Mouse (Mus musculus) spleen, adult 18-20 months (tissue): Measurements from ENCODE around the gene Golm1.

Source experiments
- DNase-seq, 2 experiments: peaks; one replicate each; pipeline ENCODE4 v3.0.0; 2022; ENCODE audit warnings: mixed read lengths in 2 of 2

Gene Golm1

DNA sequence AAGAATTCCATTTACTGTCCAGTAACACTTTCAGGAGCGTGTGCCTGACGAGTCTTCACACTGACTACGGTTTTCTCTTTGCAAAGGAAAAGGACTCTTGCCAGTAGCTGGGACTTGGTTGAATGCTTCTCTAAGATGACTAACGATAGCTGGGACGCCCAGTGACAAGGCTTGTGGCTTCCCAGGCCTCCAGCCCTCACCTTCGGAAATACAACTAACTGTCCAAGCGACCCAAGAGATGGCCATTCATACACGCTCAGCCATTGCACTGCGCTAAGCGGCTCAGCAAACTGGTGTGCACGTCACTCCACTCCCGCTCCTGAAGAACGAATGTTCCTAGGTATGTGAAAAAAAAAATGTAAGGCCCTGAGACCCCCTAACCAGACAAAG is 855 bp downstream of the Golm1 start:
- no peak for DNase-seq

DNA sequence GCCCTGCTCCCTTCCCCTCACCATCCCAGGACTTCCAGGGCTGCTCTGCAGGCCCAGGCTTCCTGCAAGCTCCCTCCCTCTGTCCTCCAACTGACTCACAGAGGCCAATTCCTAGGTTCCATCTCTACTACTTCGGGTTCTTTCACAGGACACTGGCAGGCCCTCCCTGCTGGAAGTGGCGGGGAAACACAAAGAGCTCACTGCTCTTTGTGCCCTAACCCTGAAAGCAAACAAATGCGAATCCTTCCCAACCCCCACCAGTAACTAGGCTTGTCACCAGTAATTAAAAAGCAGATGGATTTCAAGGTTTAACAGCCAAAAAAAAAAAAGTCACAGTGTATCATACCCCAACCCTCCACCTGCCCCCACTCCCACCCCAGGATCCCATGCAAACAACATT is 1.4 kb downstream of the Golm1 start:
- DNase-seq = no peak

DNA sequence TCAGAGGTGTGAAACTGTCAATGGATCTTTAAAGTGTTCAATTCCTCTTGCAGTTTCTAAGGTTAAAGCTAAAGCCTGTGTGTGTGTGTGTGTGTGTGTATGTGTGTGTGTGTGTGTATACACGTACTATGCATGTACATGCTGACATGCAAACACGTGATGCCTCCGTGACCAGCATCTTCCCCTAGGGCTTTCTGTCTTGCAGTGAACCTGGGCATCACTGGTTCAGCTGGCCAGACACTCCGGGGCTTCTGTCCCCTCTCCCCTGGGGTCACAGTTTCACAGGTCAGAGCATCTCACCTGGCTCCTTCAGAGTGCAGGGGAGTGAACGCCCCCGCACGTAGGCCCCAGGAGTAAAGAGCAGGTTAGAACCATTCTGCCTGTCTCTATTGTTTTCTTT is 2.0 kb downstream of the Golm1 start:
- DNase-seq = no peak

GRCm38 (mm10) chr13:59672248-59672647 is 3.4 kb downstream of the Golm1 start:
- no peak for DNase-seq

GRCm38 (mm10) chr13:59671521-59671920 is 4.1 kb downstream of the Golm1 start:
- DNase-seq = no peak

DNA sequence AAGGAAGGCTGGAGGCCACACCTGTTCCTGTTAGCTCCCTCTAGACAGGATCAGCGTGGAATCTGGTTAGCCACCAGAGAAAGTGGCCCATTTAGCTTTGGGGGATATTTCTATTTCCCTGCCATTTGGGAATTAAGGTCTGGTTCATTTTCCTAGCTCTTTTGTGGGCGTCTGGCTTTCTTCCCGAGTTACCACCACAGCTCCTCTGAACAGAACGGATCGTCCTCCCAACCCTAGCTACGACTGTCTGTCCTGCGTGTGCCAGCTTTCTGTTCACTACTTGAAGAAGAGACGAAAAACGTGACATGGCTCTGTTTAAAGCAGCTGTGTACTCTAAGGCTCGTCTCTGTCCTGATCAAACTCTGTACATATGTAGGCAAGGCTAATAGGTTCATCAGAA is 5.7 kb downstream of the Golm1 start:
- DNase-seq = no peak

- peak; percentile 51 to 55 for DNase-seq
These were observed 7.0 kb downstream of the Golm1 start for GRCm38 (mm10) chr13:59668501-59669093.

DNA sequence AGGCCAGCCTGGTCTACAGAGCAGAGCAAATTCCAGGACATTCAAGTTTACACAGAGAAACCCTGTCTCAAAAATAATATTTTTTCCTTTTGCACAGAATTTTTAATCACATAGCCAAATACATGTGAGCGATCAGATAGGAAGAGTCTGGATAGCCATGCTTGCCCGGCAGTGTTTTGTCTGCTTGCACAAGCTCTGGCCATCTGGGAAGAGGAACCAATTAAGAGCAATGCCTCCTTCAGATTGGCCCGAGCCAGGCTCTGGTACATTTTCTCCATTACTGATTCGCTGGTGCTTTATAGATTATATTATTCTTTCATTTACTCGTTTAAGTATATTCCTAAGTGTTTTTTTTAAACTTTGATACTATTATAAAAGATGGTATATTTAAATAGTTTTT is 7.8 kb downstream of the Golm1 start:
- no peak for DNase-seq

- no peak for DNase-seq
These were observed 11.5 kb downstream of the Golm1 start for GRCm38 (mm10) chr13:59663939-59664712.

DNA sequence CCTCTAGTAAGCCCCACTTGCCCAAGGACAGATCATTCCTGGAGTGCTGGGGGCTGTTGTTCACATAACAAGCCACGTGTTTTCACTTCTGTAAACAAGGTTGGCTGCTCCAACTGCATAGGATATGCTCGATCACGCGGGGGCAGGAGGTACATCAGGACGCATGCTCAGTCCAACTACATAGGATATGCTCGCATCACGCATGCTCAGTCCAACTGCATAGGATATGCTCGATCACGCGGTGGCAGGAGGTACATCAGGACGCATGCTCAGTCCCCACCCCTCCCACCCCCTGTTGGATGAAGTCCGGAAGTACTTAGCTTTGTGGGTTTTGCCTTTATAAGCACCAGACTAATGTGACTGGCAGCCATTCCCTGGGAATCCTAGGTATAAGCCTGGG is 13.6 kb downstream of the Golm1 start:
- no peak for DNase-seq

DNA sequence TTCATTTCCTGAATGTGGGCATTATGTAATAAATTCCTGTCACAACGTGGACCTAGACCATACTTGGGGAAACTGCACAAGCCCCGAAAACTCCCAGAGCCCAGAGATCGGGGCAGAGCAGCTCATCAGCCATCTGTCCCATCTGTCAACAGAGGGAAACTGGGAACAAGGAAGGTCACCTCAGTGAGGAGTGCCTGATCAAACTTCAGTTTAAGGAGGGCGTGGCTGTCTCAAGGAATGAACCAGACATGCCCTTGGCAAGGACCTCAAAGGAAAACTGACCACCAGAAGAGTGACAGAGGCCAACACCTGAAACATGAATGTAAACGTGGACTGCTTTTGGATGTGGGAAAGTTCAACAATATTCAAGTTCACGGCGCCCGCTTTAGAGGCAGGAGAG is 14.2 kb downstream of the Golm1 start:
- no peak for DNase-seq

DNA sequence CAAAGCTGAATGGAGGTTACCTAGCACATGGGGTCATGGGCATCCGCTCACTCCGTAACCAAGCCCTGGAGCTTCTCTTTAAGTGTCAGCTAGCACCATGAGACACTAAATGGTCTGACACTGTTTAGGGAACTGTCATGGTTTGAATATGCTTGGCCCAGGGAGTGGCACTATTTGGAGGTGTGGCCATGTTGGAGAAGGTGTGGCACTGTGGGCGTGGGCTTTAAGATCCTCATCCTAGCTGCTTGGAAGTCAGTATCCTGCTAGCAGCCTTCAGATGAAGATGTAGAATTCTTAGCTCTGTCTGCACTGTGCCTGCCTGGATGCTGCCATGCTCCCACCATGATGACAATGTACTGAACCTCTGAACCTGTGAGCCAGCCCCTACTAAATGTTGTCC is 15.2 kb downstream of the Golm1 start:
- no peak for DNase-seq

DNA sequence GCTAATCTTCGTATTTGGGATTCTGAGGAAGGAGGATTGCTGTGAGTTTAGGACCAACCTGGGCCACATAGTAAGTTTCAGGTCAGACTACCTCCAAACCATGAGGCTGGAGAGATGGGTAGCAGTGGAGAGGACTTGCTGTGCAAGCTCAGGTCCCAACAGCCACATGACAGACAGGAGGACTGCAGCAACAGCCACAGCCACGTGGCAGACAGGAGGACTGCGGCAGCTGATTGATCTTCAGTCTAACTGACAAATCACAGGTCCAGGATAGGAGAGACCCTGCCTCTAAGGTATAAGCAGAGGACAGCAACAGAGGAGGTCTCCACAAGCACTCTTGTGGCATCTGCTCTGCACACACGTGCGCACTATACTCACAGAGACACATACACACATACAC is 17.8 kb downstream of the Golm1 start:
- no peak for DNase-seq

DNA sequence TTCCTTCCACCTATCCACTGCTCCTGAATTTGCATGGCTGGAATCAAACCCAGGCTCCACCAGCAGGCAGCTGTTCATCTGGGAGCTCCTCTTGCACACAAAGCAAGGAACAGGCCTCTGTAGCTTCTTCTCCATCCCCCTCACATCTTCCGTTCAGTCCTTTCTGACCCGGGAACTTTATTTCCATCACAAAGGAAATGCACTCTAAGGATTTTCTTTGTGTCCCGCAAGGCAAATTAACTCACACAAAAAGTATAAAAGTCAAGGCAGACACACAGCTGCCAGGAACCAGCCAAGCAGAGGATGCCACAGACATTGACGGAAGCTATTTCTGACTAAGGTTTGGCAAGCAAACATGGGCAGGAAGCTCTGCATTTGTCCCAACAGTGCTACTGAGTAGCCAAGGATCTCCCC is 18.6 kb downstream of the Golm1 start:
- no peak for DNase-seq

GRCm38 (mm10) chr13:59656316-59656832 is 19.2 kb downstream of the Golm1 start:
- DNase-seq = peak; percentile 56 to 60

DNA sequence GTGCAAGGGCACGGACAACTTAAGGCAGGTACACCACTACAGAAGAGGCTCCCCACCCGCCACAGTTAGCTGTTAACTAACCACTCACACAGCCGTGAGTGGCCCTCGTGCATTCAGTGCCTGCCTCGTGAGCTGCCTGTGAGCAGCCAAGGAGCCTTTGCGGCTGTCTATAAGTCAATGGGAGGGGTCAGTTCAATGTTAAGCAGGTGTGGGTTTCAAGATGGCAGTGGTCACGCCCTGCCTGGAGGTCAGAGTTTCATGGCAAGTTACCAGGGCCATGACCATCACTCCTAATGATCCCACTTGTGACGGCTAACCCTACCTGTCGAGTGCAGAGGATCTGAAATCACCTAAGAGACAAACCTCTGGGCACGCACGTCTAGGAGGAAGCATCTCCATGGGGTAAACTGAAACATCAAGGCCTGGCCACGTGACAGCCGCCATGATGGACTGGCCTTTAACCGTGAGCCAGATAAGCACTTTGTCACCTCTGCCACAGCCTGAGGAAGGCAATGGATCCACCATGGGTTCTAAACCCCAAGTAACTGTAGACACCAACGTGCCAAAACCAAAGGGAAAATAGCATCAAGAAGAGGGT is 19.8 kb downstream of the Golm1 start:
- no peak for DNase-seq

DNA sequence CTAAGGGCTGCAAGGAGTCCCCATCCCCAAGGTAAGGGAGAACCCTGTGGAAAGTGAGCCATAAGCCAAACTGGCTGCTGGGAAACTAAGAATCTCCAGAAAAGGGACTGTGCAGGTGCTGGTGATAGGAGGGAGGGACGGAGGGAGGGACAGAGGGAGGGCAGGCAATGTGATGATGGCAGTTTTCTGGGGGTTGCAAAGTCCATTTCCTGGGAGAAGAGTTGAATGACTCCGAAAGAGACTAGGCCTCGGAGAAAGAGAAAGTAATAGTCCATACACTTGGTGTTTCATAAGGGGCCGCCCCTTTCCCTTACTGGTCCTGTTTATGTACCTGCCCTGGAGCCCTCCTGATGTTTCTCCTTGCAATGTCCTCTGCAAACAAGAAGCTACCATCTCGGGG is 21.1 kb downstream of the Golm1 start:
- no peak for DNase-seq

GRCm38 (mm10) chr13:59653136-59653535 is 22.5 kb downstream of the Golm1 start:
- DNase-seq = no peak

- no peak for DNase-seq
These were observed 23.0 kb downstream of the Golm1 start for GRCm38 (mm10) chr13:59652651-59653050.

DNA sequence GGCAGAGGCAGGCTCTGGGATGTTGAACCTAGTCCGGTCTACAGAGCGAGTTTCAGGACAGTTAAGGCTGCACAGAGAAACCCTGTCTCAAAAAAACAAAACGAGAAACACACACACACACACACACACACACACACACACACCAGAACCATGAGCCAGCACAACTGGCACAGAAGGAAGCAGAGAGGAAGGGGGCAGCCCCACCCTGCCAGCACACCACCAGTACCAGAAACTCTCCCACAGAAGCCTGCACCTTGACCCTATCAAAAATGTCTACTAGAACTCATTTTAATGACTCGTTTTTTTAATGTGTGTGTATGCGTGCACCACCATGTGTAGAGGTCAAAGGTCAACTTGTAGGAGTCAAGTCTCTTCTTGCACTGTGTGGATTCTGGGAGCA is 25.8 kb downstream of the Golm1 start:
- DNase-seq = no peak

DNA sequence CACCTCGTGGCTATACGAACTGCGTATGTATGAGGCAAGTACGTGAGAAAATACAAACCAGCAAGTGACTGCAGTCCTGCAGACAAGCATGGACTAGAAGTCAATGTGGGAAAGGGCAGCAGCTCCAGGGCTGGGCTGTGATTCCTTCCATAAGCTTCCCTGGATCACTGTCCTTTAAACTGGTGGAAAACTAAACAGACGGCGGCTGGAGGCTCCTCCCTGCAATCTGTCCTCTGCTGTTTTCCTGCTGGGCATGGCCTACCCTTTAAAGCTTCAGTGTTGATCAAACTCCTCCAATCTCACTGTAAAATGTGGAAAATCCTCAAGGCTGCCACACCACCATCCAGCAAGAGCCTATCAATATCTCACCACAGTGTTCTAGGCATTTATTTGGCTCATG is 27.0 kb downstream of the Golm1 start:
- DNase-seq = no peak

GRCm38 (mm10) chr13:59647484-59647883 is 28.1 kb downstream of the Golm1 start:
- no peak for DNase-seq

DNA sequence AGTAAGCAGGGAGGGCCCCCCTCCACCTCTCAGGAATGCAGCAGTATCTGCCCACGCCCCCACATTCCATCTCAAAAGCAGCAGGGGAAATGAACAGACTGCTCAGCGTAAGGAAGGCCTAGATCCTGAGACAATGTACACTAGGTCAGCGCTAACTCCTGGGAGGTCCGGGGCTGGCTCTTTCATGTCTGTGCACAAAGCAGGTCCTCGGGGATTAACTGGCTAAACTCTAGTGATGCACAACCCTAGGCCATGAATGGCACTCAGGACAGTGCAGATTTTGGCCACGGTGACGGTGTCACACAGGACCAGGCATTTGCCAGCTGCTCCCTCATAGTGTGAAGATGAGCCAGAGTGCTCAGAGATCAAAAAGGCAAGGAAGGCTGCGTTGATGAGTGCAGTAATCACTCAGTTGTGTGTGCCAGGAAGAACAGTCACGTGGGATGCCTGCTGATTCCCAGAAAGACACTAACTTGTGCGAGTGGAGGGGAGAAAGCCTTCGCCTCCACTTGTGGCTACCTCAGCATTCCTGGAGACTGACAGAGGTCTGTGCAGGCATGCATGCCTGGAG is 28.9 kb downstream of the Golm1 start:
- no peak for DNase-seq

DNA sequence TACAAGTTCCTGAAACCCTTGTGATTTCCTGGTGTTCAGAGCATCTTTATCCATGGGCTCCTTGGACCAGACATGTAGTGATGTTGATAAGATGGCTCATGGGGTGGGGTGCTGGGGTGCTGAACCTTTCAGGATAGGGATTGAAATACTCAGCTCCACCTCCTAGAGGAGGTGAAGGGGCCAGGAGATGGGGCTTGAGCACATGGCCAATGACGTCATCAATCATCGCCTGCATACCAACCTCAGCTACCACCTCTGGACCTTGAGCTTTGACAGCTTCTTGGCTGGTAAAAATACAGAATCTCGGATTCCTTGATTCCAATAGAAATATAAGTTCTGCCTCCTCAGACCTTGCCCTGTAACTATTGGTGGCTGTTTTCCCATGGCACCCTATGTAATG is 30.1 kb downstream of the Golm1 start:
- no peak for DNase-seq
